Mouse (Mus musculus) olfactory bulb, adult 2 months (tissue): ENCODE measurements around the gene Rcn3.

Experiments used
- CTCF ChIP-seq: fragments of 200-500 bp; IDR thresholded peaks from 2 replicates; pipeline ENCODE4 v1.5.1; 2012; ENCODE audit warnings: low read depth, mild to moderate bottlenecking, low read length, moderate library complexity; ENCODE audit not compliant: insufficient read depth
- POLR2A ChIP-seq: fragments of 200-500 bp; IDR thresholded peaks from 2 replicates; pipeline ENCODE4 v1.6.1; 2012; ENCODE audit warnings: mild to moderate bottlenecking, low read depth, low read length, moderate library complexity; ENCODE audit not compliant: insufficient read depth

GRCm38 (mm10) chr7:45098541-45099240 is 6.7 kb upstream of the Rcn3 start:
- TF ChIP-seq POLR2A (no peak), CTCF (no peak)
